Mouse (Mus musculus): ENCODE results near the gene Ndn. TPM values are rescaled to one million over a fixed set of nuclear protein-coding genes. Genes with fewer than 3 reads are reported as not detected.

Ndn gene
- 64.2 and 76.2 TPM in 2 replicates for total RNA-seq (2021)
- long read RNA-seq, transcript Ndn-201 (1 exons, 3,694 nt), result major isoform, 229 of 229 reads
- long read RNA-seq, partial matches to known transcripts, result 0 of 229 reads
- long read RNA-seq, other reads (novel, unspliced or antisense), result 0 of 229 reads

- no peak for DNase-seq
Measured at GRCm38 (mm10) chr7:62346269-62346668, at the start of gene Ndn. Gene Ndn (plus strand): TSS chr7:62346569.

GRCm38 (mm10) chr7:62302451-62302850 lies 43.9 kb upstream of the Ndn start:
- no peak for DNase-seq

- DNase-seq, result no peak
Measured at GRCm38 (mm10) chr7:62306896-62307614, 39.3 kb upstream of the Ndn start.

GRCm38 (mm10) chr7:62316793-62317192 lies 29.6 kb upstream of the Ndn start:
- DNase-seq, result no peak

GRCm38 (mm10) chr7:62345411-62345810 lies 958 bp upstream of the Ndn start:
- no peak for DNase-seq

GRCm38 (mm10) chr7:62348106-62348803 lies 1.9 kb downstream of the Ndn start:
- peak; percentile 81 for DNase-seq

- peak; percentile 1 for DNase-seq
Measured at GRCm38 (mm10) chr7:62348804-62349190, 2.4 kb downstream of the Ndn start.

- DNase-seq, result no peak
Measured at GRCm38 (mm10) chr7:62351266-62351665, 4.9 kb downstream of the Ndn start.

DNA sequence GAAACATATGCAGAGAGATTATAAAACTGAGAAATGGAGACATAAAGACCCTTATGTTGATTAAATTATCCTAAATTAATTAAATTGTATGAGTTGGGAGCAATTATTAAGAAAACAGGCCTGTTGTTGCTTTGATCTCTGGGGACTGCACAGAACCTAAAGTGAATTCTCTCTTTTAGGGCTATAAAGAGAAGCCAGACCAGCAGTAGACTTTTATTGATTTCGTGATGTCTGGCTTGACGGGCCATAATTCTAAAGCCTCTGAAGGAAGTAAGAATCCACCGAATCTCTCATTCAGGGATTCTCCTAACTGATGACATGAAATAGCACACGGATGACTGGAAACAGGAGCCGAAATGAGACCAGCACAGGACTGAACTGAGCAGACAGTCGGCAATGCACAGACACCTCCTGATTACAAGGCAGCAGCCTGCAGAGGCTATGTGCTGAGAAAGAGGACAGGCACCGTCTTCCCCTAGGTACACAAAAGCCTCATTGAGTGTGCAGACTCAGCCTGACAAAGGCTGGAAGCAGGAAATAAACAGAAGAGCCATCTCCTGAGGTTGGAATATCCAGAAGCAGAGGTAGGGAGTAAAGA lies 18.8 kb downstream of the Ndn start:
- no peak for DNase-seq

GRCm38 (mm10) chr7:62366730-62367129 lies 20.4 kb downstream of the Ndn start:
- DNase-seq, result no peak

DNA sequence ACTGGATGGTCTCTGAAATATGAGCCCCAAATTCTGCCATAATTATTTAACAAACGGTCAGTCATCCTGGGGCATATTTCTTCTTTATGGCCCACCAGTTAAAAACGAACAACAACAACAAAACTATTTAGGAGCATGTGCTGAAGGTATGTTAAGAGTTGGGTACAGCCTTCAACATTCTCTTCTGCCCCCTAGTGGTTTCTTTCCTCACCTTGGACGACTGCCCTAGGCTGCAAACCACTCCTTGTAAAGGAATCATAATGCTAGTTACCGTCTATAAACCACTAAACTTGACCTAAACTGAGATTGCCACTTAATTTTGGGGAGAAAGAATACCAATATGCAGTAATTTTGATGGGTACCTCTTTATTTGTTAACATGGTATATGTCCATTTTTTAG lies 29.3 kb downstream of the Ndn start:
- DNase-seq, result no peak

GRCm38 (mm10) chr7:62376510-62377304 lies 30.3 kb downstream of the Ndn start, which contains the start of gene Magel2:
Gene Magel2 (plus strand): TSS chr7:62377010.
- peak; percentile 36 for DNase-seq

- no peak for DNase-seq
Measured at GRCm38 (mm10) chr7:62377313-62377712, 30.9 kb downstream of the Ndn start.

DNA sequence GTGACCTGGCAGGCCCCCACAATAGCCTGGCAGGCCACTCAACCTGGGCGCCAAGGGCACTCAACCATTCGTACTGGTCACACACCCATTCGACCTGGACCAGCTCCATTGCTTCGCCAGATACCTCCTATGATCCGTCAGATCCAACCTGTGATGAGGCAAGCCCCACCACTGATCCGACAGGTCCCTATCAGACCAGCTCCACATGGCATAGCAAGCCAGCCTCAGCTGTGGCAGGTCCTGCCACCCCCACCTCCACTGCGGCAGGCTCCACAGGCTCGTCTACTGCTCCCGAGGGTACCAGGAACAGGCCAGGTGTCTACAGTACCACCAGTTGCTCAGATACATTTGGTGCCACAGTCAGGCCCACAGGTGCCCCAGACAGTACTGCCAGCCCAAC lies 32.2 kb downstream of the Ndn start:
- DNase-seq, result no peak

GRCm38 (mm10) chr7:62382391-62382790 lies 36.0 kb downstream of the Ndn start:
- peak; percentile 36 for DNase-seq

DNA sequence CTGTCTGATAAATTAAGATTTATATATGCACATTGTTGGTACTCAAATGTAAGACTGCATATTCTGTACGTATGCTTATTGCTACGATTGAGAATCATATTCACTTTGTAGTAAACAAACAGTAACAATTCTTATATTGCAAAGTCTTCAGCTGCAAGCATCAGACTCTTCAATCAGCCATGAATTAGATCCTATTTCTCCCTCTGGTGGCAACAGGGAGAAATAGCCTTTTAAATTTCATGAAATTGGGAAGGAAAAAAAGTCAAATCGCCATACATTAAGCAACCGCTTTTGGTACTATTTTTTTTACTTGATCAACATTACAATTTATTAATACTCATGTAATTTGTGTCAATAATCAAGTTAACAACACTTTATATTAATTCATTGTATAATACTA lies 41.9 kb downstream of the Ndn start:
- DNase-seq, result no peak

DNA sequence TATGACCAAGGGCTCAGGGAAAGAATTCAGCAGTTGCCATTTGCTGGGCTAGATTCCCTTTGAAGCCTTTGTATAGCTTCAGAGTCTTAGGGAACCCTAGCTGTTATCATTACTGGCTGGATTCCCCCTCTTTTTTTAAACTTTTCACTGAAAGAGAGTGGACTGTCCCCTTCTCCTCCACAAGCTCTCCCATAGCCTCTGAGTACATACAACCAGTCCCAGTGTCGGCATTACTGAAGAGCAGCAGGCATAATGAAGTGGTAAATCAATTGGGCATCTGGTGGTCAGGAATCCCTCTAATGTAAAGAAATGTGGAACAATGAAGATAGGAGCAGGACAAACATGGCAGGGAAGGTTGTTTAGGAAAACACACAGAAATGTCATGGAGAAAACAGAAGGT lies 45.8 kb downstream of the Ndn start:
- DNase-seq, result no peak

Other genes starting within 250 kb of the Ndn start
- 3.0 and 3.8 TPM in 2 replicates for gene Magel2, start 30.4 kb downstream of the Ndn start, total RNA-seq (2021)
- gene Mkrn3, start 73.6 kb downstream of the Ndn start, total RNA-seq (2021), result 1.3 and 1.9 TPM in 2 replicates
- gene Peg12, start 117.9 kb downstream of the Ndn start, total RNA-seq (2021), result 2.0 and 3.1 TPM in 2 replicates